Mouse (Mus musculus) kidney, postnatal 0 days (tissue): ENCODE measurements around the gene Inpp5a. TPM values are rescaled to one million over a fixed set of nuclear protein-coding genes. Genes with fewer than 3 reads are reported as not detected.

ENCODE experiments used
- ATAC-seq: fragments of 200-750 bp; cut with Nextera tagmentation; replicated peaks from 2 replicates; pipeline ENCODE4 v1.8.0; 2017; ENCODE audit warnings: low read depth, moderate number of reproducible peaks, moderate TSS enrichment, moderate library complexity; ENCODE audit not compliant: low FRiP score
- DNase-seq: peaks from one replicate; pipeline ENCODE4 v3.0.0-alpha.2; 2016; ENCODE audit warnings: low spot score
- H3K27ac ChIP-seq: fragments of 300-500 bp; sonication (generic); 2 replicates; pipeline ENCODE4 v1.5.1; 2014; ENCODE audit warnings: mild to moderate bottlenecking
- H3K27me3 ChIP-seq: fragments of 300-500 bp; sonication (generic); 2 replicates; pipeline ENCODE4 v1.6.1; 2014; ENCODE audit warnings: low read length, mixed read lengths; ENCODE audit not compliant: insufficient read depth
- H3K36me3 ChIP-seq: fragments of 300-500 bp; sonication (generic); 2 replicates; pipeline ENCODE4 v1.6.1; 2014; ENCODE audit warnings: low read length, mixed read lengths; ENCODE audit not compliant: insufficient read depth
- H3K4me1 ChIP-seq: fragments of 300-500 bp; sonication (generic); replicated peaks from 2 replicates; pipeline ENCODE4 v1.6.1; 2014; ENCODE audit warnings: antibody characterized with exemption, low read length, mixed read lengths; ENCODE audit not compliant: insufficient read depth
- H3K4me2 ChIP-seq: fragments of 300-500 bp; sonication (generic); 2 replicates; pipeline ENCODE4 v1.6.1; 2014; ENCODE audit warnings: mild to moderate bottlenecking, low read length, moderate library complexity, mixed read lengths
- H3K4me3 ChIP-seq: fragments of 300-500 bp; sonication (generic); replicated peaks from 2 replicates; pipeline ENCODE4 v1.5.1; 2014; ENCODE audit warnings: low read depth, low read length
- H3K9ac ChIP-seq: fragments of 300-500 bp; sonication (generic); 2 replicates; pipeline ENCODE4 v1.6.1; 2014; ENCODE audit warnings: low read depth, low read length
- H3K9me3 ChIP-seq: fragments of 300-500 bp; sonication (generic); replicated peaks from 2 replicates; pipeline ENCODE4 v1.6.1; 2016; ENCODE audit warnings: low read length, inconsistent platforms, mixed read lengths
- CTCF ChIP-seq: IDR thresholded peaks from 2 replicates; pipeline ENCODE4 v1.5.1; 2016; ENCODE audit warnings: antibody characterized with exemption, low read depth, mild to moderate bottlenecking, moderate library complexity
- WGBS: fragments of 180-500 bp; shearing (Covaris S2); extraction: QIAGEN DNeasy Blood & Tissue Kit; methylation state at CpG from one replicate; pipeline ENCODE4 v1.1.7; 2014; 5-methylcytosine and 5-hydroxymethylcytosine counted together
- polyA plus RNA-seq: library from polyadenylated mRNA; unstranded; fragments of >200 nt; fragmentation: Nextera tagmentation; extraction: Ambion mirVana; gene quantifications from 2 replicates; pipeline ENCODE4 v1.2.1, GENCODE M21; 2015

The Inpp5a gene
- polyA plus RNA-seq, 1 experiment from 2014 or later: 24.3 TPM

GRCm38 (mm10) chr7:139470481-139470880 lies 81.6 kb downstream of the Inpp5a start:
- Histone ChIP-seq H3K36me3 (no peaks in the 10 kb centered on the region), H3K27me3 (no peaks in the 10 kb centered on the region), H3K4me3 (no peak overlapping the region), H3K9ac (no peak overlapping the region), H3K9me3 (no peaks in the 10 kb centered on the region), H3K4me1 (peaks cover 24% of the 10 kb centered on the region), H3K4me2 (no peak overlapping the region), H3K27ac (no peak overlapping the region)
- WGBS: 92% methylated on average over 2 of the region's 2 CpGs
- no peak for DNase-seq
- ATAC-seq: no peak
- TF ChIP-seq CTCF: no peak

DNA sequence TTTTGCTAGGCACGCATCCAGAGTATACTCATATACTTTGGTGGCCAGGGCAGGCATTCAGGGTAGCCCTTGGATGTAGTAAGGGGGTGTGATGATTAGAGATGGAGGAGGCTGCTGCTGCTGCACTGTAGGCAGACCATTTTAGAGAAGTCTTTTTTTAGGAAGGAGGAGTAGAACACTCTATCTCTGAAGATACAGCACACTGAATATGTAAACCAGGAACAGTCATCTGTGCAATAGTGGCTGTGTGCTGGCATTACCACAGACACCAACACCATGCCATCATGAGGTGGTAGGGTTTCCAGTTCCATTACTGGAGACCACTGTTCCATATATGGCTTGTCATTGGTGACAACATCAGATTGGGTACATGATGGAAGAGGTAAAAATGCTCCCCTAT lies 83.1 kb downstream of the Inpp5a start:
- ATAC-seq (no peak), DNase-seq (no peak)
- no peaks in the 10 kb centered on the region for H3K9me3 ChIP-seq
- H3K27ac ChIP-seq: no peak overlapping the region
- H3K27me3 ChIP-seq: no peaks in the 10 kb centered on the region
- H3K9ac ChIP-seq: no peak overlapping the region
- no peak for TF ChIP-seq CTCF
- H3K4me1 ChIP-seq: peaks cover 23% of the 10 kb centered on the region
- no peak overlapping the region for H3K4me2 ChIP-seq
- 74% methylated on average over 1 of the region's 1 CpGs for WGBS
- H3K36me3 ChIP-seq: no peaks in the 10 kb centered on the region
- no peak overlapping the region for H3K4me3 ChIP-seq

DNA sequence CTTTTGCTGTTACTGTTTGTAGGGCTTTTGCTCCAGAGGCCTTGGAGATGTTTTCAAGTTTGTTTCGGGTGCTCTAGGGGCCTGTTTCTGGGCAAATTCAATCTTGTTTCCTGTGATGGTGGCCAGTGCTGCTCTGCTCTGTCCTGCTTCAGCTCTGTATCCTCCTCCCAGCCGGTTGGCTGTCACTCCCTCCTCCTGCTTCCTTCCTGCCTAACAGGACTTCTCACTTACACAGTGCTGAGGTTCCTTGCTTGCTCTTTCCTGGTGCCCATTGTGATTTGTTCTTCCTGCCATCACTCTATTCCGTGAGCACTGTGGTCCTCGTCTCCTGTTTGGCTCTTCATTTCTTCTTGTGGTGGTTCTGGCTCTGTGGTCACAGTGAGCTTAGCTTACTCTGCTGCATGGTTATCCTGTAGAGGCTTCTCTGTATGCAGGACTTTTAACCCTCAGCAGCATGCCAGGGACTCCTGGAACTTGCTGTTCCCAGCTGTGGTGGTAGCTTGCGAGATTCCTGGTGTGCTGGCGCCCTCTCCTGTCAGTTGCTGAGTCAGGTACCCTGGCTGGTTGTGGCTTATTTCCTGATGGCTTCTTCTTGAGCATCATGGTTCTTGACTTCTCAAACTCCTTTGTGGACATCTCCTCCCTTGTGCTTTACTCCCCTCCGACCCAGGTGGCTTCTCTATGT lies 84.1 kb downstream of the Inpp5a start:
- WGBS: 23% methylated on average over 7 of the region's 7 CpGs
- no peak overlapping the region for H3K4me3 ChIP-seq
- peak; percentile 92 for DNase-seq
- peak; percentile 92 for TF ChIP-seq CTCF
- peak; percentile 67 for ATAC-seq
- peaks cover 14% of the 10 kb centered on the region for H3K4me1 ChIP-seq
- no peak overlapping the region for H3K4me2 ChIP-seq
- no peaks in the 10 kb centered on the region for H3K36me3 ChIP-seq
- H3K27ac ChIP-seq: peak overlapping the region; percentile 36; the same call in 1 of the 2 replicates
- H3K27me3 ChIP-seq: no peaks in the 10 kb centered on the region
- no peaks in the 10 kb centered on the region for H3K9me3 ChIP-seq
- H3K9ac ChIP-seq: no peak overlapping the region

GRCm38 (mm10) chr7:139475896-139476295 lies 87.0 kb downstream of the Inpp5a start:
- DNase-seq: no peak
- H3K27me3 ChIP-seq: no peaks in the 10 kb centered on the region
- H3K4me1 ChIP-seq: peaks cover 6% of the 10 kb centered on the region; the same call in 1 of the 2 replicates
- peak; percentile 56; the same call in 1 of the 2 replicates for TF ChIP-seq CTCF
- no peak for ATAC-seq
- no peak overlapping the region for H3K4me2 ChIP-seq
- WGBS: 53% methylated on average over 4 of the region's 4 CpGs
- H3K4me3 ChIP-seq: no peak overlapping the region
- H3K9me3 ChIP-seq: no peaks in the 10 kb centered on the region
- no peak overlapping the region for H3K27ac ChIP-seq
- no peak overlapping the region for H3K9ac ChIP-seq
- H3K36me3 ChIP-seq: no peaks in the 10 kb centered on the region

- H3K27ac ChIP-seq: no peak overlapping the region
- no peak overlapping the region for H3K9ac ChIP-seq
- no peaks in the 10 kb centered on the region for H3K27me3 ChIP-seq
- DNase-seq: no peak
- TF ChIP-seq CTCF: no peak
- no peak overlapping the region for H3K4me3 ChIP-seq
- no peak for ATAC-seq
- peaks cover 6% of the 10 kb centered on the region; the same call in 1 of the 2 replicates for H3K4me1 ChIP-seq
- 58% methylated on average over 2 of the region's 2 CpGs for WGBS
- H3K4me2 ChIP-seq: no peak overlapping the region
- H3K36me3 ChIP-seq: 0 out of 2 replicates have a peak, but pooled peaks cover 6% of the 10 kb centered on the region
- no peaks in the 10 kb centered on the region for H3K9me3 ChIP-seq
Observed at GRCm38 (mm10) chr7:139476700-139477099, 87.8 kb downstream of the Inpp5a start.

DNA sequence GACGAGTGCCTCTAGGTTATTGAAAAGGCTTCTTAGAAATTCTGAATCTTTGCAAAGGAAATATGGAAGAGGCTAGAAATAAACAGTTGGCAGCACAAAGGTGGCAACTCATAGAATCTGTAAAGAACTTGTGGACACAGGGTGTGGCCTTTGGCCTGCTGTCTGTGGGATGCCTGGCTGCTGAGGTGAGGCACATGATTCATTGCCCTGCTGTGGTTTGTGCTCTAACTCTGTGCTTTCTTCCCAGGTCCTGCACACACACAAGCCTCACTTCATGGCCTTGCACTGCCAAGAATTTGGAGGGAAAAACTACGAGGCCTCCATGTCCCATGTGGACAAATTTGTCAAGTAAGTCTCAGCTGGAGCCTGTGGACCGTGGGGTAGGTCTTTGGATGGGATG lies 88.8 kb downstream of the Inpp5a start:
- ATAC-seq (no peak), DNase-seq (no peak)
- Histone ChIP-seq H3K27ac (no peak overlapping the region), H3K4me1 (peaks cover 3% of the 10 kb centered on the region; the same call in 1 of the 2 replicates), H3K9ac (no peak overlapping the region), H3K4me3 (no peak overlapping the region), H3K36me3 (0 out of 2 replicates have a peak, but pooled peaks cover 8% of the 10 kb centered on the region), H3K4me2 (no peak overlapping the region), H3K9me3 (no peaks in the 10 kb centered on the region), H3K27me3 (no peaks in the 10 kb centered on the region)
- no peak for TF ChIP-seq CTCF
- WGBS: 83% methylated on average over 3 of the region's 3 CpGs
